Mouse (Mus musculus) lung, embryonic 14.5 days (tissue): ENCODE data around the gene Malrd1. TPM values are rescaled to one million over a fixed set of nuclear protein-coding genes. Genes with fewer than 3 reads are reported as not detected.

ENCODE experiments used
- ATAC-seq: fragments of 200-750 bp; cut with Nextera tagmentation; 2 replicates; pipeline ENCODE4 v1.8.0; 2017; ENCODE audit warnings: mild to moderate bottlenecking, moderate TSS enrichment, moderate library complexity; ENCODE audit not compliant: insufficient read depth
- DNase-seq: peaks from one replicate; pipeline ENCODE4 v3.0.0-alpha.2; 2015
- H3K27ac ChIP-seq: fragments of 300-500 bp; sonication (generic); 2 replicates; pipeline ENCODE4 v1.5.1; 2014; ENCODE audit warnings: low read depth, mild to moderate bottlenecking, moderate library complexity
- H3K27me3 ChIP-seq: fragments of 300-500 bp; sonication (generic); 2 replicates; pipeline ENCODE4 v1.6.1; 2014; ENCODE audit warnings: low read length, control low read depth; ENCODE audit not compliant: insufficient read depth
- H3K36me3 ChIP-seq: fragments of 300-500 bp; sonication (generic); 2 replicates; pipeline ENCODE4 v1.6.1; 2014; ENCODE audit warnings: control low read depth; ENCODE audit not compliant: insufficient read depth
- H3K4me1 ChIP-seq: fragments of 300-500 bp; sonication (generic); 2 replicates; pipeline ENCODE4 v1.6.1; 2014; ENCODE audit warnings: antibody characterized with exemption, control low read depth; ENCODE audit not compliant: insufficient read depth
- H3K4me2 ChIP-seq: fragments of 300-500 bp; sonication (generic); 2 replicates; pipeline ENCODE4 v1.6.1; 2014; ENCODE audit warnings: mild to moderate bottlenecking
- H3K4me3 ChIP-seq: fragments of 300-500 bp; sonication (generic); 2 replicates; pipeline ENCODE4 v1.5.1; 2014; ENCODE audit warnings: low read depth, low read length
- H3K9ac ChIP-seq: fragments of 300-500 bp; sonication (generic); 2 replicates; pipeline ENCODE4 v1.6.1; 2014
- H3K9me3 ChIP-seq: fragments of 300-500 bp; sonication (generic); 2 replicates; pipeline ENCODE4 v1.6.1; 2016; ENCODE audit warnings: low read depth, low read length, control low read depth
- CTCF ChIP-seq: IDR thresholded peaks from 2 replicates; pipeline ENCODE4 v1.5.1; 2016; ENCODE audit warnings: antibody characterized with exemption, low read depth
- WGBS: fragments of 180-500 bp; shearing (Covaris S2); extraction: QIAGEN DNeasy Blood & Tissue Kit; methylation state at CpG from one replicate; pipeline ENCODE4 v1.1.7; 2014; 5-methylcytosine and 5-hydroxymethylcytosine counted together
- polyA plus RNA-seq: library from polyadenylated mRNA; unstranded; fragments of >200 nt; fragmentation: Nextera tagmentation; extraction: Ambion mirVana; gene quantifications from 2 replicates; pipeline ENCODE4 v1.2.1, GENCODE M21; 2014

Gene Malrd1
- polyA plus RNA-seq, 1 experiment from 2014 or later: not detected

- DNase-seq: no peak
- Histone ChIP-seq H3K9ac (no peak overlapping the region), H3K36me3 (no peaks in the 10 kb centered on the region), H3K4me3 (no peak overlapping the region), H3K27me3 (no peaks in the 10 kb centered on the region), H3K27ac (no peak overlapping the region), H3K4me1 (no peaks in the 10 kb centered on the region), H3K9me3 (no peaks in the 10 kb centered on the region), H3K4me2 (no peak overlapping the region)
- TF ChIP-seq CTCF: no peak
- 66% methylated on average over 3 of the region's 3 CpGs for WGBS
- no peak for ATAC-seq
These were observed 687.8 kb downstream of the Malrd1 start for GRCm38 (mm10) chr2:16214111-16214510.

- no peak for TF ChIP-seq CTCF
- Histone ChIP-seq H3K9me3 (no peaks in the 10 kb centered on the region), H3K27ac (no peak overlapping the region), H3K4me1 (no peaks in the 10 kb centered on the region), H3K27me3 (no peaks in the 10 kb centered on the region), H3K36me3 (no peaks in the 10 kb centered on the region), H3K4me3 (no peak overlapping the region), H3K4me2 (no peak overlapping the region), H3K9ac (no peak overlapping the region)
- ATAC-seq (no peak), DNase-seq (no peak)
- 78% methylated on average over 1 of the region's 1 CpGs for WGBS
These were observed 702.0 kb downstream of the Malrd1 start for GRCm38 (mm10) chr2:16228187-16228832.

- Histone ChIP-seq H3K27ac (no peak overlapping the region), H3K9ac (no peak overlapping the region), H3K36me3 (no peaks in the 10 kb centered on the region), H3K27me3 (no peaks in the 10 kb centered on the region), H3K4me2 (no peak overlapping the region), H3K4me1 (no peaks in the 10 kb centered on the region), H3K4me3 (no peak overlapping the region), H3K9me3 (no peaks in the 10 kb centered on the region)
- DNase-seq (no peak), ATAC-seq (no peak)
- no peak for TF ChIP-seq CTCF
- WGBS: 52% methylated on average over 1 of the region's 1 CpGs
These were observed 714.6 kb downstream of the Malrd1 start for GRCm38 (mm10) chr2:16240861-16241260.

- no peak overlapping the region for H3K9ac ChIP-seq
- H3K27me3 ChIP-seq: no peaks in the 10 kb centered on the region
- no peaks in the 10 kb centered on the region for H3K4me1 ChIP-seq
- peak; percentile 54; the same call in 1 of the 2 replicates for ATAC-seq
- TF ChIP-seq CTCF: no peak
- no peaks in the 10 kb centered on the region for H3K9me3 ChIP-seq
- no peak overlapping the region for H3K4me3 ChIP-seq
- DNase-seq: peak; percentile 72
- no peaks in the 10 kb centered on the region for H3K36me3 ChIP-seq
- WGBS: 53% methylated on average over 2 of the region's 2 CpGs
- no peak overlapping the region for H3K4me2 ChIP-seq
- H3K27ac ChIP-seq: no peak overlapping the region
These were observed 716.8 kb downstream of the Malrd1 start for GRCm38 (mm10) chr2:16243097-16243496.

- ATAC-seq: no peak
- Histone ChIP-seq H3K9me3 (no peaks in the 10 kb centered on the region), H3K27me3 (no peaks in the 10 kb centered on the region), H3K4me1 (no peaks in the 10 kb centered on the region), H3K4me2 (no peak overlapping the region), H3K9ac (no peak overlapping the region), H3K4me3 (no peak overlapping the region), H3K36me3 (no peaks in the 10 kb centered on the region), H3K27ac (no peak overlapping the region)
- 48% methylated on average over 3 of the region's 3 CpGs for WGBS
- no peak for DNase-seq
- TF ChIP-seq CTCF: no peak
These were observed 722.6 kb downstream of the Malrd1 start for GRCm38 (mm10) chr2:16248861-16249260.

- DNase-seq (no peak), ATAC-seq (no peak)
- H3K27ac ChIP-seq: no peak overlapping the region
- no peaks in the 10 kb centered on the region for H3K9me3 ChIP-seq
- TF ChIP-seq CTCF: no peak
- H3K4me2 ChIP-seq: no peak overlapping the region
- no peak overlapping the region for H3K4me3 ChIP-seq
- 72% methylated on average over 1 of the region's 1 CpGs for WGBS
- no peaks in the 10 kb centered on the region for H3K27me3 ChIP-seq
- H3K36me3 ChIP-seq: no peaks in the 10 kb centered on the region
- H3K4me1 ChIP-seq: no peaks in the 10 kb centered on the region
- no peak overlapping the region for H3K9ac ChIP-seq
These were observed 726.0 kb downstream of the Malrd1 start for GRCm38 (mm10) chr2:16252274-16252673.
